Mouse (Mus musculus) neural tube, embryonic 13.5 days (tissue): ENCODE measurements around the gene Mfsd12. TPM values are rescaled to one million over a fixed set of nuclear protein-coding genes. Genes with fewer than 3 reads are reported as not detected.

ENCODE experiments used
- microRNA-seq: library from miRNA; unstranded; fragments of <30 nt; microRNA quantifications from one replicate; pipeline ENCODE4, GENCODE M21; 2016
- polyA plus RNA-seq: library from polyadenylated mRNA; unstranded; fragments of >200 nt; fragmentation: Nextera tagmentation; extraction: Ambion mirVana; gene quantifications from 2 replicates; pipeline ENCODE4 v1.2.1, GENCODE M21; 2015

The Mfsd12 gene
- polyA plus RNA-seq, 1 experiment from 2014 or later: 17.8 TPM

Small RNAs within 50 kb of the gene (microRNA-seq; reads per million reads assigned to microRNA genes)
- gene Mir6913: 0.44 reads per million

Other genes with a start within 250 kb of the Mfsd12 start
- 12.2 and 14.9 TPM in 2 replicates for gene Zbtb7a, start 222.3 kb upstream of the Mfsd12 start, polyA plus RNA-seq
- gene Pias4, start 189.6 kb upstream of the Mfsd12 start, polyA plus RNA-seq: 60.0 and 77.5 TPM in 2 replicates
- gene Eef2, start 180.9 kb upstream of the Mfsd12 start, polyA plus RNA-seq: 532 and 537 TPM in 2 replicates
- gene Dapk3, start 174.5 kb upstream of the Mfsd12 start, polyA plus RNA-seq: 79.1 and 80.9 TPM in 2 replicates
- gene 4930442H23Rik, start 173.6 kb upstream of the Mfsd12 start, polyA plus RNA-seq: not detected in 2 replicates
- gene Nmrk2, start 155.4 kb upstream of the Mfsd12 start, polyA plus RNA-seq: not detected in 2 replicates
- gene Atcay, start 126.7 kb upstream of the Mfsd12 start, polyA plus RNA-seq: 58.1 and 62.3 TPM in 2 replicates
- 21.7 and 21.8 TPM in 2 replicates for gene Zfr2, start 124.3 kb upstream of the Mfsd12 start, polyA plus RNA-seq
- 10.5 and 13.0 TPM in 2 replicates for gene Matk, start 104.6 kb upstream of the Mfsd12 start, polyA plus RNA-seq
- gene Mrpl54, start 90.6 kb upstream of the Mfsd12 start, polyA plus RNA-seq: 145 and 150 TPM in 2 replicates
- gene Apba3, start 90.5 kb upstream of the Mfsd12 start, polyA plus RNA-seq: 33.7 and 36.1 TPM in 2 replicates
- 2.3 and 3.3 TPM in 2 replicates for gene Tjp3, start 65.9 kb upstream of the Mfsd12 start, polyA plus RNA-seq
- gene Pip5k1c, start 64.5 kb upstream of the Mfsd12 start, polyA plus RNA-seq: 99.3 and 102 TPM in 2 replicates
- 32.5 and 42.5 TPM in 2 replicates for gene Cactin, start 36.4 kb upstream of the Mfsd12 start, polyA plus RNA-seq
- gene Tbxa2r, start 28.8 kb upstream of the Mfsd12 start, polyA plus RNA-seq: 4.5 and 4.8 TPM in 2 replicates
- not detected in 2 replicates for gene Gipc3, start 14.2 kb upstream of the Mfsd12 start, polyA plus RNA-seq
- 46.5 and 51.5 TPM in 2 replicates for gene Hmg20b, start 7.0 kb upstream of the Mfsd12 start, polyA plus RNA-seq
- gene 4930404N11Rik, start 8.3 kb downstream of the Mfsd12 start, polyA plus RNA-seq: 0.68 and 0.87 TPM in 2 replicates
- 105 and 112 TPM in 2 replicates for gene Fzr1, start 21.0 kb downstream of the Mfsd12 start, polyA plus RNA-seq
- gene Dohh, start 26.9 kb downstream of the Mfsd12 start, polyA plus RNA-seq: 72.2 and 75.2 TPM in 2 replicates
- gene Gm48551, start 27.0 kb downstream of the Mfsd12 start, polyA plus RNA-seq: 5.2 and 8.2 TPM in 2 replicates
- 1.3 and 2.5 TPM in 2 replicates for gene Gm48552, start 31.5 kb downstream of the Mfsd12 start, polyA plus RNA-seq
- gene Smim24, start 35.6 kb downstream of the Mfsd12 start, polyA plus RNA-seq: 1.8 and 3.1 TPM in 2 replicates
- 27.1 and 27.9 TPM in 2 replicates for gene Nfic, start 98.1 kb downstream of the Mfsd12 start, polyA plus RNA-seq
- gene Celf5, start 125.2 kb downstream of the Mfsd12 start, polyA plus RNA-seq: 52.7 and 56.1 TPM in 2 replicates
- gene Ncln, start 138.9 kb downstream of the Mfsd12 start, polyA plus RNA-seq: 68.7 and 68.8 TPM in 2 replicates
- gene S1pr4, start 142.6 kb downstream of the Mfsd12 start, polyA plus RNA-seq: 0.36 and 0.64 TPM in 2 replicates
- 1.3 and 1.9 TPM in 2 replicates for gene Gna15, start 166.7 kb downstream of the Mfsd12 start, polyA plus RNA-seq
- gene Gna11, start 187.7 kb downstream of the Mfsd12 start, polyA plus RNA-seq: 78.8 and 81.6 TPM in 2 replicates
- gene Aes, start 202.0 kb downstream of the Mfsd12 start, polyA plus RNA-seq: 572 and 635 TPM in 2 replicates
- gene Tle2, start 217.1 kb downstream of the Mfsd12 start, polyA plus RNA-seq: 31.1 and 32.9 TPM in 2 replicates
- gene Tle6, start 243.6 kb downstream of the Mfsd12 start, polyA plus RNA-seq: 4.9 and 6.2 TPM in 2 replicates
- 2.5 and 3.3 TPM in 2 replicates for gene BC025920, start 248.8 kb downstream of the Mfsd12 start, polyA plus RNA-seq